Mouse (Mus musculus) neural tube, postnatal 0 days (tissue): ENCODE measurements around the gene Madcam1. TPM values are rescaled to one million over a fixed set of nuclear protein-coding genes. Genes with fewer than 3 reads are reported as not detected.

Source experiments
- polyA plus RNA-seq: library from polyadenylated mRNA; unstranded; fragments of >200 nt; fragmentation: Nextera tagmentation; extraction: Ambion mirVana; gene quantifications from 2 replicates; pipeline ENCODE4 v1.2.1, GENCODE M21; 2015

The Madcam1 gene
- polyA plus RNA-seq = 0.57 and 0.93 TPM in 2 replicates

DNA sequence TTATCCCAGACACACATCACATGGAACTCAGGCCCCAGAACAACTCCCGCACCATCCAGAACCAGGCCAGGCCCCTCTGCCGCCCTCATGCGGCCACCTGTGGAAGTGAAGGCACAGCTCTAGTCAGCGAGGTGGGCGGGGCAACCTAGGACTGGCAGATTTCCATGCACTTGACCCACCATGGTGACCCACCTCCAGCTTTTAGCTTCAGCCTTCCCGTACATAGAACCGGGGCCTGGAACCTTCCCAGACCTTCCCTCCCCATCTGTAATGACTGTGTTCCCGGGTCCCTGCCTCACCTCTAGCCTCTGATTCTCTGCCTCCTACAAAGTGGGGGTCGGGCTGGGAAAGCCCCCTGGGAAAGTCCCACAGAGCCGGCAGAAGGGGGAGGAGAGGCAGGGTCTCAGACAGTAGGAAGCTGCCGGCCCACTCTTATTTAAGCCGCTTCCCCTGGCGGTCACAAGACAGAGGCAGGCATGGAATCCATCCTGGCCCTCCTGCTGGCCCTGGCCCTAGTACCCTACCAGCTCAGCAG, at the start of gene Madcam1:
TSS of gene Madcam1 (plus strand) at position 429 of the 535 bp plus-strand sequence.

DNA sequence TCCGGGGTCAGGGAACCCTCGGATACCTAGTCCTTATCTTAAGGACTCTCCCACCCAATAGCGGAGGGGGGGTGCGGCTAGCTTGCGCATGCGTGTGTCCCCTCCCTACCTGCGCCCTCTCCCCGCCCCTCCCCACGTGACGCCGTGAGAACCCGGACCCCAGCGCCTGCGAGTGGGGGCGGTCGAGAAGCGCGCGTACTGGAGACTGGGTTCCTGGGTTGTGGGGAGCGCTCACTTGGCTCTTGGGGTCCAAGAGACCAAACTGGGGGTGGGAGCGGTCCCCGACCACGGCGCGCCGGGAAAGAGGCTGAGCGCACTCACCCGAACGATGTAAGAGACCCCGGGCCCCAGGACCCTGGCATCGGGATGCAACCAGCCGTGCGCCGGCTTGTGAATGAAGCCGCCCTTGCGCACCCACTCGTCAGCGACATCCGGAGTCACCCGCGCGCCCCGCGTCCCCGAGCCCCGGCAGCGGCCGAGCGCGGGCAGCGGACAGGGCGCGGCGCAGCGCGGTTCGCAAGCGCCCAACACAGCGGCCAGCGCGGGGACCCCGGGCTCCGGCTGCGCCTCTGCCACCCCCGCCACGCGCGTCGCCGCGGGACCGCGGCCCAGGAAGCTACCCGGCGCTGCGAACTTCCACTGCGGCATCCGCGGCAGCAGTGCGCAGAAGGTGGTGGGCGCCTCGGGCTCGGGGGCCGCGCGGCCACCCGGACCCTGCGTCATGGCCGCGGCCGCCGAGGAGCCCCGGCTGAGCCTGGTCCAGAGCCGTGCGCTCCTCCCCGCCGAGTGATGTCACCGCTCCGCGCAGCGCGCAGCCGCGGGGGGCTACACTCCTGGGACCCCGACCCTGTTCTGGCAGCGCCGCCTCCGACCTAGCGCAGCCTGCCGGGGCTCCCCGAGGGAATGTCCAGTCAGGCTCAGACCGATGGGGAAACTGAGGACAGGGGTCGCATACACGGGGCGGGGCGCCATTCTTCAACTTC, 26.9 kb upstream of the Madcam1 start, which contains the start of gene Shc2:
TSS of gene Shc2 (minus strand) at position 791 of the 983 bp plus-strand sequence.

GRCm38 (mm10) chr10:79645711-79646110, 18.6 kb upstream of the Madcam1 start, which contains the start of gene Odf3l2:
Odf3l2 (minus strand) TSS chr10:79645738.

GRCm38 (mm10) chr10:79668771-79669575, 4.6 kb downstream of the Madcam1 start, which contains the start of gene Tpgs1:
Tpgs1 (plus strand) TSS chr10:79669369.

GRCm38 (mm10) chr10:79681591-79682245, 17.4 kb downstream of the Madcam1 start, which contains the start of gene Cdc34:
Cdc34 (plus strand) TSS chr10:79682195.

GRCm38 (mm10) chr10:79688720-79689119, 24.4 kb downstream of the Madcam1 start, which contains the start of gene Gzmm:
Gzmm (plus strand) TSS chr10:79689020.

GRCm38 (mm10) chr10:79704065-79704969, 40.0 kb downstream of the Madcam1 start, which contains the start of gene Bsg:
Bsg (plus strand) TSS chr10:79704491.

DNA sequence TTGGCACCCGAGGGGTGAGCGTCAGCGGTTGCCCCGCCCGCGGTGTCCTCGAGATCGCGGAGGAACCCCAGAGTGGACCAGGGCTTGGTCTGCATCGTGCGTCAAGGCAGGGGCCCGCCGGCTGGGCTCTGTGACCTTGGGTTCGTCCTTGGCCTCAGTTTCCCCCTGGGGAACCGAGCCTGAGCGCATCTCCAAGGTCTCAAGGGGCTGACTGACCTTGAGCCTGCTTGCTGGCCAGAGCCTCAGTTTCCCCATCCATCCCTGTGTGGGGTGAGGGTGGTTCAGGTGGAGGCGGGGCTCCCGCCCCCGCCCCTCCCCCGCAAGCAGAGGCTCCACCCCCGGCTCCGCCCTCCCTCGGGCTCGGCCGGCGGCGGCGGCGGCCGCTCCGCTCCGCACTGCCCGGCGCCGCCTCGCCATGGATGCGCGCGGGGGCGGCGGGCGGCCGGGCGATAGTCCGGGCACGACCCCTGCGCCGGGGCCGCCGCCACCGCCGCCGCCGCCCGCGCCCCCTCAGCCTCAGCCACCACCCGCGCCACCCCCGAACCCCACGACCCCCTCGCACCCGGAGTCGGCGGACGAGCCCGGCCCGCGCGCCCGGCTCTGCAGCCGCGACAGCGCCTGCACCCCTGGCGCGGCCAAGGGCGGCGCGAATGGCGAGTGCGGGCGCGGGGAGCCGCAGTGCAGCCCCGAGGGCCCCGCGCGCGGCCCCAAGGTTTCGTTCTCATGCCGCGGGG, 52.1 kb downstream of the Madcam1 start, which contains the start of gene Hcn2:
TSS of gene Hcn2 (plus strand) at position 381 of the 734 bp plus-strand sequence.

Other genes with a start within 250 kb of the Madcam1 start
- gene Vmn2r83, start 195.8 kb upstream of the Madcam1 start, polyA plus RNA-seq = 0.05 TPM in 1 of 2 replicates, not detected in the other
- gene Plpp2, start 130.8 kb upstream of the Madcam1 start, polyA plus RNA-seq = 21.6 and 22.1 TPM in 2 replicates
- gene Mier2, start 109.4 kb upstream of the Madcam1 start, polyA plus RNA-seq = 40.4 and 48.8 TPM in 2 replicates
- not detected in 2 replicates for gene Theg, start 77.2 kb upstream of the Madcam1 start, polyA plus RNA-seq
- gene C2cd4c, start 50.5 kb upstream of the Madcam1 start, polyA plus RNA-seq = 1.1 TPM in 2 replicates
- 23.9 and 24.3 TPM in 2 replicates for gene Shc2, start 26.6 kb upstream of the Madcam1 start, polyA plus RNA-seq
- 0.24 and 0.61 TPM in 2 replicates for gene Odf3l2, start 18.8 kb upstream of the Madcam1 start, polyA plus RNA-seq
- 142 and 148 TPM in 2 replicates for gene Tpgs1, start 4.8 kb downstream of the Madcam1 start, polyA plus RNA-seq
- 68.6 and 75.3 TPM in 2 replicates for gene Cdc34, start 17.6 kb downstream of the Madcam1 start, polyA plus RNA-seq
- 0.83 and 1.1 TPM in 2 replicates for gene Gzmm, start 24.5 kb downstream of the Madcam1 start, polyA plus RNA-seq
- 1,217 and 1,238 TPM in 2 replicates for gene Bsg, start 39.9 kb downstream of the Madcam1 start, polyA plus RNA-seq
- 10.7 and 16.5 TPM in 2 replicates for gene Hcn2, start 52.1 kb downstream of the Madcam1 start, polyA plus RNA-seq
- gene Polrmt, start 82.0 kb downstream of the Madcam1 start, polyA plus RNA-seq = 33.3 and 33.7 TPM in 2 replicates
- 4.8 and 5.8 TPM in 2 replicates for gene Fgf22, start 90.5 kb downstream of the Madcam1 start, polyA plus RNA-seq
- 115 and 119 TPM in 2 replicates for gene Rnf126, start 102.4 kb downstream of the Madcam1 start, polyA plus RNA-seq
- gene Fstl3, start 112.7 kb downstream of the Madcam1 start, polyA plus RNA-seq = 3.2 and 4.4 TPM in 2 replicates
- 0.12 TPM in 1 of 2 replicates, not detected in the other for gene Prss57, start 126.4 kb downstream of the Madcam1 start, polyA plus RNA-seq
- gene Palm, start 129.0 kb downstream of the Madcam1 start, polyA plus RNA-seq = 202 and 243 TPM in 2 replicates
- gene Misp, start 156.4 kb downstream of the Madcam1 start, polyA plus RNA-seq = 0.36 and 0.45 TPM in 2 replicates
- 41.0 and 46.2 TPM in 2 replicates for gene Ptbp1, start 189.9 kb downstream of the Madcam1 start, polyA plus RNA-seq
- gene Prtn3, start 209.9 kb downstream of the Madcam1 start, polyA plus RNA-seq = 10.9 and 11.4 TPM in 2 replicates
- 253 and 298 TPM in 2 replicates for gene Plppr3, start 210.1 kb downstream of the Madcam1 start, polyA plus RNA-seq
- gene Elane, start 221.7 kb downstream of the Madcam1 start, polyA plus RNA-seq = not detected in 2 replicates
- gene Cfd, start 226.3 kb downstream of the Madcam1 start, polyA plus RNA-seq = 0.37 TPM in 1 of 2 replicates, not detected in the other
- gene Med16, start 244.4 kb downstream of the Madcam1 start, polyA plus RNA-seq = 38.0 and 41.7 TPM in 2 replicates
- gene Gm26602, start 246.3 kb downstream of the Madcam1 start, polyA plus RNA-seq = 32.0 TPM in 1 of 2 replicates, not detected in the other